Mouse (Mus musculus) gastrocnemius, postnatal 10 days (tissue): ENCODE measurements around the gene Pde11a. TPM values are rescaled to one million over a fixed set of nuclear protein-coding genes. Genes with fewer than 3 reads are reported as not detected.

Source experiments
- DNase-seq: peaks from one replicate; pipeline ENCODE4 v3.0.0; 2021; ENCODE audit warnings: mixed read lengths
- long read RNA-seq, 2 experiments: library from polyadenylated mRNA; stranded (forward); transcript quantifications; one replicate each; pipeline ENCODE4 v2.0.0; 2021
- total RNA-seq, 2 experiments: library from RNA; stranded (reverse); gene quantifications; 2 replicates each; pipeline ENCODE4 v1.2.3; 2021

Pde11a gene
- total RNA-seq: under 1 TPM; 0.18 to 0.19 TPM
- long read RNA-seq, experiment 1: 0 reads
- long read RNA-seq, experiment 2: 0 reads

DNA sequence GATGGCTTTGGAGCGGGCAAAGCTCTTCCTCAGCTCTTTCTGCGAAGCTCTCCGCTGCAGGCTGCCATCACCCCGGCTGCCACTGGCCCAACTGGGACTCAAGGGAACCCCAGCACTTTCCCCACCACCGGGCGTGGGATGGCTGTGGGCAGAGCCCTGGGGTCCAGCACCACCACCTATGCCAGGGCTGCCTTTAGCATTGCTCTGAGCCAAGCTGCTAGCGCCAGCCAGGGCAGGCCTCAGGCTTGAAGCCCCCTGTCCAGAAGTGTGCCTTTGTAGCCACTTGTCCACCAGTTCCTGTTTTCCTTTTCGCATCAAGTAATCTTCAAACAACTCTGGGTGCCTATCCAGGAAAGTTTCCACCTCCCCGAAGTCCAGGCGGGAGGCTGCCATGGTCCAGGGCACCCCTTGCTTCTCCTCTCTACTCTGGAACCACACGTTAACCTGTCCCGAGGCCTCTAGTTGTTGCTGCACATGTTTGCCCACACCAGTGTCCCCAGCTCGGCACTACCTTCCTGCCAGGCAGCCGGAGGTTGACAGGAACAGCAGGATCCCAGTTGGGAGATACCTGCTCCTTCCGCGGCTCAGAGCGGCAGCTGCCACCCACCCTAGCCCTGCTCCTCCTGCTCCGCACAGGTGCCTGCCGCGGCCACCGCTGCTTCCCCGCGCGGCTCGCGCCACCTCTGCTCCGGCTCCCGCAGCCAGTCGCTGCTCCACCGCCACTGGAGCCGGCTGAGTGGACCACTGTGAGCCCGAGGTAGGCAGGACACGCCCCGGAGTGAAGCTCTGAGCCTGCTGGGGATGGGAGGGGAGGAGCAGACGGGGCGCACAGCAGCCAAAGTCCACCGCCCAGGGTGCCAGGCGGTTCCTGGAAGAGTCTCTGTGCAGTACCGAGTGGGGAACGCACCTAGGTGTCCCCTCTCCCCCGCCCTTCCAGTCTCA lies at the start of gene Pde11a:
TSS of gene Pde11a (minus strand) at position 560 of the 942 bp plus-strand sequence.
- DNase-seq: peak; percentile 24

DNA sequence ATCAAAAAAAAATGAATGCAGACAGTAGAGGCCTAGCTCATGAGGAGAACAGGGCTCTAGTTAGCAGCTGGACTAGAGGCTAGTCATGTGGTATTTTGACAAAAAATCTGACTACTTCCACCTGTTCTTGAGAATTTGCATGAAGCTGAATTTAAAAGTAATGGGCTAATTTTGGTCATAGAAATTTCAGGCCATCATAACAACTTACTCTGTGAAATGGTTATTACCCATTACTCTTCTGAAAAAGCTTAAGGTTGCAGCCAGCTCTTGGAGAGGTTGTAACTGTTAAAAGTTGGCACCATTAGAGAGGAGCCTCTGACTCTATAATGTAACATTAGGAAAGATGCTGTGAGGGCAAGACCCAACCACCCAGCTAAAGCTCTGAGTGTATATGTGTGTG lies 48.0 kb upstream of the Pde11a start:
- no peak for DNase-seq

DNA sequence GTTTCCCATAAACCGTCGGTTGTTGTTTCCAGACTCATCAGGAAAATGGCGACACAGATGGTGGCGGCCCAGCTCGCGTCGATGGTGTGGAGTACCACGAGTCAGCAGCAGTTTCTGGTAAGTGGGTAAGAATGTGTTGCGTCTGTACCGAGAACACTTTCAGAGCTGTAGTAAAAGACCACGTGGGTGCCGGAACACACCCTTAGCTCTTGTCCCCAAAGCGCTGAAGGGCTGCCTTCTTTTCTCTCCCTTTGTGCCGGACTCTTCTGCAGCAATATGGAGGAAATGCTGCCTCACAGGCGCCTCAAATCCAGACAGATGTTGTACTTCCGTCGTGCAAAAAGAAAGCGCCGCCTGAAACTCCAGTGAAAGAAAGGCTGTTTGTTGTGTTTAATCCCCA lies 40.1 kb upstream of the Pde11a start:
- no peak for DNase-seq

DNA sequence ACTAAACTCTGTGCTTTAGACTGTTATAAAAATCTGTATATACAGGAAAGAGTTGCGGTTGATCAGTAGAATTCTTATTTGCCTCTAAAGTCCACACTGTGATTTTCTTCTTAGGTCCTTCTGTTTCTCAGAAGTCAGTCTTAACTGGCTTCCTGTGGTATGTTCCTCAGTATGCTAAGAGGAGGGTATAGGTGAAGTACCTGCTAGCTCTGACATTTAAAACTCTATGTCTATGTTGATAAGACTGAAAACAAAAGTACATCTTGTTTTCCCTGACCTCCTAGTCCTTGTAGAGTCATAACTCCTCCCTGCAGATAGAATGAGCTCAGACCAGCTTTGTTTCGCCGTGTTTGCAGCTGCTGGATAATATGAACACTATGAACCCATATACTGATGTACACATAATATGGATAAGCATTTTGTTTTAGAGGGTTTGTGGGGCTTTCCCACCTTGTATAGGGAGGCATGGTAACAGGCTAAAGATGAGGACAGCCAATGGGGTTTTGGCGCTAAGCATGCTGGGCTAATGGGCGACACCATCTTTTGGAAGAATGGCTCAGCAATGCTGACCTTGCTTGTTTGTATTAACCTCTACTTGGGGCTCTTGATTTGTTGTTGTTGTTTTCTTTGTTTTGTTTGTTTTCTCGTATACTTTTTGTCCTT lies 36.1 kb upstream of the Pde11a start:
- DNase-seq: no peak

DNA sequence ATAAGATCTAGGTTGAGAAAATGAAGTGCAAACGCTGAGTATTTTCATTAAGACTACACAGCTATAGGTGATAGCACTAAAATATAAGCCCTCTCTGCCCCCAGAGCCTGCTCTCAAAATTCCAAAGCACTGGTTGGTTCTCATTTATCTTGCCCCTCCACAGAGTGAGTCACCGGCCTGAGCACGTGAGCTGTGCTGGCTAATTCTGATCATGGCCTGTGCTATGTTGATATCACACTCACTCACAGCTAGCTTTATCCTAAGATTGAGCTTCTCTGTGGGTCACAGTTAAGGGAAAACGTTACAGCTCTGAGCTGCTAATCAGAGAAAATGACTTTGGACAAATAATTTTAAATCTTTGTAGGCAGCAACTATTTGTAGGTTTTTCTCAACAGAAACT lies 33.7 kb upstream of the Pde11a start:
- DNase-seq: no peak

DNA sequence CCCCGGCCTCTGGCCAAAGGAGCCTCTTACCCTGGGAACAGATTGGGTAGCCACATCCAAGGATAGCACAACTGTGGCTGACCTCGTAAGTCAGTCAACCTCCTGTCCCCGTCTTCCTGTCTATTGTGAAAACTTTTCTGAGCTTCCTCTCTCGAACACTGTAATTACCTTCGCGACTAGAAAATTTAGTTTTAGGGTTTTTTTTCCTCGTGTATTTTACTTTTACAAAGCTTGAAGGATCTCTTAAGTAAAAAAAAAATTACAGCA lies 32.0 kb upstream of the Pde11a start:
- no peak for DNase-seq

DNA sequence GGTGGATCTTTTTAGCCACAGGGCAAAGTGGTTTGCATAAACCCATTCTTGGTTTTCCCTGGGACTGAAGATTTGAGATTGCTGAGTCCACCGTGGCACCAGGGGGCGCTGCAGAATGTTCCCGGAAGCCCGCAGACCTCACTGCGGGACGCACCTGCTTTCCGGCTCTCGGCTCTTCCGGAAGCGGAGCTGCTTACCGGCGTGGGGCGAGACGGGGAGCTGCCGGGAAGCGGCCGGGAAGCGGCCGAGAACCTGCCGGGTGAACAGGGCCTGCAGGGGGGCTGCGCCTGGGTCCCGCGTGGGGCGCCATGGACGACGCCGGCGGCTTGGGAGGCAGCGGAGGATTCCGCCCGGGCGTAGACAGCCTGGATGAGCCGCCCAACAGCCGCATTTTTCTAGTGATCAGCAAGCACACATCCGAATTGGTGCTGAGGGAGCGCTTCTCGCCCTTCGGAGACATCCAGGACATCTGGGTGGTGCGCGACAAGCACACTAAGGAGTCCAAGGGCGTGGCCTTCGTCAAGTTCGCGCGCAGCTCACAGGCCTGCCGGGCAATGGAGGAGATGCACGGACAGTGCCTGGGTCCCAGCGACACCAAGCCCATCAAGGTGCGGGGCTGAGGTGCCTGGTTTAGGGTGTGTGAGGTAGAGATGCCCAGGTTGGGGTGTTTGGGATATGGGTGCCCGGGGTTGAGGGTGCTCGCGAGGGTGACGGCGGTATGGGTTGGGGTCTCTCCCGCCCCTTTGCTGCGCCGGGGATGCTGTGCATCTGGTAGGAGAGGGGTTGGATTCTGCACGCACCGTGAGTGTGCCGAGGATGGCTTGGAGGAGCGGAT lies 31.5 kb upstream of the Pde11a start, which contains the start of gene Rbm45:
TSS of gene Rbm45 (plus strand) at position 164 of the 835 bp plus-strand sequence.
- peak; percentile 93 for DNase-seq

DNA sequence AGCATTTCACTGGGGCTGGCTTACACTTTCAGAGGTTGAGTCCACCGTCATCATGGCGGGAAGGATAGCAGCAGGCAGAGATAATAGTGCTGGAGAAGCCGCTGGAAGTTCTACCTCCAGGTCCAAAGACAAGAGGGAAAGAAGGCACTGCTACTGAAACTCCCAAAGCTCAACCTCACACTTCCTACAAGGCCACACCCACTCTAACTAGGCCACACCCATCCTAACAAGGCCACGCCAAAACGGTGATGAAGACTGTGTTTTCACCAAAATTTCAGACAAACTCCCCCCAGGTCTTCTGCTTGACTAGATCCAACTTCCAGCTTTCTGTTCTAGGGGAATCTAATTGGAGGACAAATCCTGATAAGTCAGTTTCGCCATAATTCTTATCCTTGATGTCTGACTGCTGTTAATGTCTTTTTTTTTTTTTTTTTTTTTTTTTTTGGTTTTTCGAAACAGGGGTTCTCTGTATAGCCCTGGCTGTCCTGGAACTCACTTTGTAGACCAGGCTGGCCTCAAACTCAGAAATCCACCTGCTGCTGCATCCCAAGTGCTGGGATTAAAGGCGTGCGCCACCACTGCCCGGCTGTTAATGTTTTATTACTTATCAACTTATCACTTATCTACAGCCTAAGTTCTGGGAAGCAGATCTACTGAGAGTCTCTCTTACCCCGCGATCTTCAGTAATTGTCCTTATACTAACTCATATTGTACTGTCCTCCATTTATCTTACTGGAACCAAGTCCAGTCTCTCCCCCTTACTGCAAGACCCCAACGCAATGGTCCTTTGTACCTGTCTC lies 30.5 kb upstream of the Pde11a start:
- DNase-seq: no peak

DNA sequence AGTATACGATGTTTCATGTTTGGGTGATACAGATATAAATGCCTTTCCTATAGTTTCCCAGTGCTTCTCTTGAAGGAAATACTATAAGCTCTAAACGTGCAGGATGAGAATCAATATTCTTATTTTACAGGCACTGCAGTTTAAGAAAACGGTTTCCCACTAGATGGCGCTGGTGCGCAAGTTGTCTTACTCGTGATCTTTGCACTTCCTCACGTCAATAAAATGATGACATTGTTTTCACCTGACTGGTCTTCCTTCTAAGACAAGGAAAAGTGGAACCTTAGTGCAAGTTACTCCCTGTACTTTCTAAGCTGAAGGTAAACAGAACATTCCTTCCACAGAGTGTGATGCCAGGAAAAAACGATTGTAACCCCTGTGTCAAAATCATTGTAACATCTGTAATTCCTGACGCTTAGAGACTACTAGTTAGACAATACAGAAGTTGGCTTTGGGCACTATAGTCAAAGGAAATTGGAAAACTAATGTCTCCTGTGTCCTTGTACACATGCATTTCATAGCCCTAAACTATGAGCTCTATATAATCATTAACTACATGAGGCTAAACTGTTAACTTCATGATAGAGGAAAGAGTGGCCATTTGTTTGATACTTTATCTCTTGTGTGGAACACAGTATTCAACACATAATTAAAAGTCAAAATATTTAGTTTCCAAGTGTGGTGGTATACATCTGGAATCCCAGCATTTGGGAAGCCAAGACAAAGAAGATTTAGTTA lies 28.8 kb upstream of the Pde11a start:
- DNase-seq: peak; percentile 89

DNA sequence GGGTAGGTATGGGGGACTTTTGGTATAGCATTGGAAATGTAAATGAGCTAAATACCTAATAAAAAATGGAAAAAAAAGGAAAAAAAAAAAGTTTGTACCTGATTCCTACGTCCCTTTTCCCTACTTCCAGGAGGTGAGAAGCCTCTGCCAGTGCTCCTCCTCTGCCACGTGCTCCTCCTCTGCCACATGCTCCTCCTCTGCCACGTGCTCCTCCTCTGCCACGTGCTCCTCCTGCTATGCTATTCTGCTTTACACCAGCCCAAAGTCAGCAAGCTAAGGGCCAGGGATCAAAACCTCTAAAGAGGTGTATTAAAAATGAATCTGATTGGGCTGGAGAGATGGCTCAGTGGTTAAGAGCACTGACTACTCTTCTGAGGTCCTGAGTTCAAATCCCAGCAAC lies 27.2 kb upstream of the Pde11a start:
- DNase-seq: no peak

DNA sequence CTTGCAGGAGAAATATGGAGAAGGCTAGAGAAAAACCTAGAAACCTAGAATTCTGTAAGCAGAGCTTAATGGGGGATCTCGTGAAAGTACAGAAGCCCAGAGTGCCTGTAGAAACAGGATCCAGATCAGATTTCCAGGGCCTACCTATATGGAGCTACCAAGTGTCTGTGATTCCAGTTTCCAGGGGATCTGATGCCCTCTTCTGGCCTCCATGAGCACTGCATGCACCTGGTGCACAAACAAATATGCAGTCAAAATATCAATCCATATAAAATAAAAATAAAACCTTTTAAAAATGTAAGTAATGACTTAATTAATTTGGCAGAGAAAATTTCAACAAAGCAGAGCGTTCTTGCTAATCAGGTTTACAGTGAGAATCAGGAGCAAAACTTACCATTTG lies 23.5 kb upstream of the Pde11a start:
- DNase-seq: peak; percentile 14

DNA sequence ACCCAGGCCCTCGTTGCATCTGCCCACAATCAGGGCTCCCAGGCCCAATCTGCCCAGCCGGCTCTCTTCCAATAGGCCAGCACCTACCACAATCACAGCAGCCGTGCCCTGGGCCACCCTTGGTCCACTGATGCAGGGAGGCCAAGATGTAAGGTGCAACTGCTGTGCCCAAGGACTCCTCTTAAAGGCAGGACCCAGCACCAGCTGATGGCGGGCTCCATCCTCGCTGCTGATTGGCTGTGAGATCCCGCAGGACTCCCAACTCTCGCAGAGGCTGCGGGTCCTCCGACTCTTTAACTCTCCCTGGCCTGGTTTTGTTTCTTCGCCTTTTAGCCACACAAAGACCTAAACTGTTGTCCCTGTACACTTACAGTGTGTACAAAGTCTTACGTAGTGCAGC lies 21.7 kb upstream of the Pde11a start, which contains the start of gene Cyct:
TSS of gene Cyct (minus strand) at position 225 of the 400 bp plus-strand sequence.
- no peak for DNase-seq

DNA sequence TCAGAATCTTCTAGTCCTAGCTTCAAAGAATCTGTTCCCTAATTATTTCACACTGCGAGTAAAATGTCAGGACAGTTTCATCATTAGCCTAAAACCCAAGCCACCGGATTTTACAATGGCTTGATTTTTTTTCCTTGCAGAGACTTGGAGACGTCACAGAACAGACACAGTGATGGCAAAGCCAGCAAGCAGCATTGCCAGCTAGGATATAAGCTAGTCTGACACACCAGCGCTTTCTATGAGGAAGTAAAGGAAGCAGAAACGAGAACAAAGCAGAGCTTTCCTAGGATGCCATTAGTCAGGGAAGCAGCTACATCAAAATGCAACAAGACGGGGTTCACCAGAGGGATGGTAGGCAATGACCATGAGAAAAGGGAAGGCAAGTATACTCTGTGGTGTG lies 9.3 kb upstream of the Pde11a start:
- DNase-seq: no peak

DNA sequence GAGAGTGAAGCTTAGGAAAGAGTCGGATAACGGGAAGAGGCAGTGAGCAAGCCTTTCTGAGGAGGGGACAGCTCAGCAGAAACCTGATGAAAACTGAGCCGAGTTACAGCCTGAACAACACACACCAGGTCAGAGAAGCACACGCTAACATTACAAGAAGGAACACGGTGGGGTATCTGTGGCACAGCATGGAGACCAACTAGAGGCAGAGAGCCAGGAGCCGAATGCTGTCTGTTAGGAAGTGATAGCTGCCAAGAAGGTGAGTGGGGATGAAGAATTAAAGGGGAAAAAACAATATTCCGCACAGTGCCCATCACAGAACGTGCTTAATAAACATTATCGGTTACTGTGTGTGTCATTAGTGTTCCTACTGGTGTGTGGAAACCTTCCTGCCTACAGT lies 3.6 kb upstream of the Pde11a start:
- DNase-seq: no peak

DNA sequence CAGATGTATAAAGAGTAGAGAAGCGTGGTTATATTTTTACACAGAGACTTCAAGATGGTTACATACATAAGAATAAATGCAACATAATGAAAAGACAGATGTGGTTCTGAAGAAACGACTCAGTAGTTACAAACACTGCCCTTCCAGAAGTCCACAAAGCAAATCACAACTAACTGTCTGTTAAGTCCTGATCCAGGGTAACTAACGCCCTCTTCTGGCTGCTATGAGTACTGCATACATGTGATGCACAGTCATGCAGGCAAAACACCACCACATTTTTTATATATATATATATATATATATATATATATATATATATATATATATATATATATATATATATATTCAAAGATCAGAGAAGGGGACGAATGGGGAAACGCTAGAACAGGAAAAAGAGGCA lies 4.0 kb downstream of the Pde11a start:
- no peak for DNase-seq

DNA sequence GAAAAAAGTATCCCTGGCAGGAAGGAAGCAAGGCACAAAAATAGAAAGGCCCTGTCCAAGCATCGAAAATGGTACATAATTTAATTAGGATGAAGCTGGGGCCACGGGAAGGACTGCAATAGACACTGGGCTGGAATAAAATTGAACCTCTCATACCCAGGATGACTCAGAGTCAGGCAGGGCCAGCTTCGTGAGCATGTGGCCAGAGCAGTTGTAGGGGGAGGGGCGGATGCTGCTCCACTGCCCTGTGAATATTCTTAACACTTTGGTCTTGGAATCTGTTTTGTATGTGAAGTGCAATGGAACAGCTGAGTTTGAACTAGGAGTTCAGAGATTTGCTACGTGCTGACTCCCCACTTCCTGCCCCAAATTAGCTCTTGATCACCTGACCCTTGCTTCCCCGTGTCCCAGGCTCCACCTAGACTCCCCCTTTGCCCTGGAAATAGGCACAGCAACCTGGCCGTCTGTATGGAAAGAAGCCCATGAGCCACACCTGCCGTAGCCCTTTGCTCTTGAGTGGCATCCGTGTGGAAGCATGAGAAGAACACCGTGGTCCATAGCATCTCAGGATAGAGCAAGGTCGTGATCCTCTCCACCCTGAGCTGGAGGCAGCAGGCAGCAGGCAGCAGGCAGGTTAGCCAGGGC lies 6.3 kb downstream of the Pde11a start:
- DNase-seq: no peak

DNA sequence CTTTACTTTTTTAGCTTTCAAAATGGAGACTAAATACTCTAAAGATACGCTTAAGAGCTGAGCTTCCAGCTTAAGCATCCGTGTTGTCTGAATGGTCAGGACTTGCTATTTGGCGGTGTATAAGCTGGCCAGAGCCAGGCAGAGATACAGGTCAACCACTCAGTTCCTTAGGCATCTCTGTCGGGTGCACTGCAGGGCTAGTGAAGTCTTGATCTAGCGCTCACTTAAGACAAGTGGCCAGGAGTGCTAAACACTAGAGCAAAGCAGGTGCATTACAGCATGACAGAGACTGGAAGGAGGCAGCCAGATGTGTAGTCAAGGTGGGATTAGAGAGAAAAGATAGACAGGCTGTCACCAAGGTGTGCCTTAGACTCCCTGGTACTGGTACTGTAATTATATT lies 8.5 kb downstream of the Pde11a start:
- DNase-seq: no peak

DNA sequence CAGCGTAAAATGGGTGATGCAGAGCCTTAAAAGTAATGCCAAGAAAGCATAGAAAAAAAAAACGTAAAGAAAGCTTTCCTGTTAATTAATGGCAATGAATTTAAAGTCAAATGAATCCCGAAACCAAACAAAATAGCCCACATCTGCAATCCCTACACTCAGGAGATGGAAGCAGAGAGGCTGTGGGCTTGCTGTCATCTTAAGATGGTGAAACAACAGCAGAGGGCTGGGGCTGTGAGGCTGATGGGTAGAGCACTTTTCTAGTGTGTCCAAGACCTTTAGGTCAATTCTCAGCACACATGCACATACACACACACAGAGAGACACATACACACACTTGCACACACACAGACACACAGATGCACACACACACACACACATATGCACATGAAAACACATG lies 12.4 kb downstream of the Pde11a start:
- DNase-seq: no peak

DNA sequence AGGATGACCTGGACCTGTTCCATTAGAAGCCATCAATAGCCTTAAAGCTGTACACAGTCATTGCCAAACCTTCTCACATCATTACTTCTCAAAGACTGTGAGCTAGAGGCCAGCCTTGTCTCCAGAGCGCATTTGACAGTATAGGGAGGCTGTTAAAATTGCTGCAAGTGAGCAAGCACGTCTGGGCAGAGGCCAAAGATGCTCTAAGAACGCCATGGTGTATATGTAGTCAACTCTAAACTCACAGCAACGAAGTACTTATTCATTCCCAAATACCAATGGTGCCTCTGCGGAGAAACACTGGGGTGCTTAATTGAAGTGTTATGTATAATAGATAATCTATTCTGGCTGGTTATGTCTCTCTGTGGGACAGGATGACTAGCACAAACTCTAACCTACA lies 14.1 kb downstream of the Pde11a start:
- DNase-seq: no peak

DNA sequence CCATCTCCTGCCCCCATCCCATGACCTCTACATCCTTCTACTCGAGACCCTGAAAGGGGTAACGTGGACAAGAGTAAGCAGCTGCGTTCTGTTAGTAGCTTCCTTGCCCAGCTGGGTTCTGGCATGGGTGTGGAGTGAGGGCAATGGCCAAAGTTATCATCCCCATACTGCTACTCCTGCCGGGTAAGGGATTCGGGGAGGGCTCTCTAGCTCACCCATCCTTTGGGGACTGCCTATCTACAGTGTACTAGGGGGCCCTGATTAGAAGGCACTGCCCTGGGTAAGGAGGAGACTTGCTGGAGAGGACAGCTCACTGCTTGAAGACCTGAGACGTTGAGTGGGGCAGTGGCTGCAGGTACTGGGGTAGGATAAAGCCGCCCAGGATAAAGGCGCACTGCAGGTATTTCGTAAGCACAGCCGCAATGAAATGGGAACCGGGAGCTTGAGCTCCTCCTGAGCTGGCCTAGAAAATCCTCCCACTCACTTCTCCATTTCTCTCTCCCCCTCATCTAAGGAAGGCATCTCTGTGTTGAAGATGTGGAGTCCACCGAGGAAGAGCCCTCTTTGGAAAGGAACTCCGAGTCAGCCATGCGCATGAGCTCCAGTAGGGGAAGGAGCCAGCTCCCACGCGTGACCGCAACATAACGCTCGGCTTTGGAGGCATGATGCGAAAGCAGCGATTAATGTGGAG lies 15.2 kb downstream of the Pde11a start:
- DNase-seq: no peak
